Mouse (Mus musculus) lung, postnatal 25 days (tissue): ENCODE results near the gene Ap1s1.
A peak's percentile ranks its signal among the peaks of the same experiment; 100 is the strongest.

ENCODE experiments used
- DNase-seq: peaks from one replicate; pipeline ENCODE4 v3.0.0; 2022; ENCODE audit warnings: low spot score

Gene Ap1s1

DNA sequence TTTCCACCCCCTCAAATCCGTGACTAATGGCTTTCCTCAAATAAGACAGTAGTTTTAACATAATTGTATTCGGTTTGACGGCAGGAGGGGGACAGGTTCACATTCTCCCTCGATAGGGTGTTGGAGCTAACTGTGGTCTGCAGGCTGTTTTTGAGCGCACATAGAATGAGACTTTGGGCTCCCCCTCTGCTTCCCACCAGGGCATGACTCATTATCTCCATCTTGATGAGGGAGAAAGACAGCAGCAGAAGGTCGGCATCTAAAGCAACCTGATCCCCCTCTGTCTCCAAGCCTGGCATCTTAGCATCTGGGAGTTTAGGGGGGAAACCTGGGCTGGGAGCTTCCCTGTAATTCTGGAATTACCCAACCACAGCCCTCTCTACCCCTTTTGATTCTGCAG is 19.5 kb upstream of the Ap1s1 start:
- DNase-seq: no peak

- DNase-seq: no peak
Observed at GRCm38 (mm10) chr5:137062601-137063000, 16.7 kb upstream of the Ap1s1 start.

- peak; percentile 57 for DNase-seq
Observed at GRCm38 (mm10) chr5:137061809-137062481, 16.0 kb upstream of the Ap1s1 start.

DNA sequence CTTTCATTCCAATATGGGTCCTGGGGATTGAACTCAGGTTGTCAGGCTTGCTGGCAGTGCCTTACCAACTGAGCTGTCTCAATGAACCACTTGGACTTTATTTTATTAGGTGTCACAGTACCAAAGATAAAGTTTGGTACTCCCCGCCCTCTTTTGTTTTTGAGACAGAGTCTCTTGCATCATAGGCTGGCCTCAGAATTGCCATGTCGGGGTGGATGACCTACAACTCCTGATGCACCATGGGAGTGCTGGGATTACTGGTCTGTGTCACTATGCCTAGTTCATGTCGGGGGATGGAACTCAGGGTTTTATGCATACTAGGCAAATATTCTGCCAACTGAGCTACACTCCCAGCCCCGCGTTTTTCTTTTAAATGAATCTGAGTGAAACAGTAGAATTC is 8.9 kb upstream of the Ap1s1 start:
- DNase-seq: no peak

DNA sequence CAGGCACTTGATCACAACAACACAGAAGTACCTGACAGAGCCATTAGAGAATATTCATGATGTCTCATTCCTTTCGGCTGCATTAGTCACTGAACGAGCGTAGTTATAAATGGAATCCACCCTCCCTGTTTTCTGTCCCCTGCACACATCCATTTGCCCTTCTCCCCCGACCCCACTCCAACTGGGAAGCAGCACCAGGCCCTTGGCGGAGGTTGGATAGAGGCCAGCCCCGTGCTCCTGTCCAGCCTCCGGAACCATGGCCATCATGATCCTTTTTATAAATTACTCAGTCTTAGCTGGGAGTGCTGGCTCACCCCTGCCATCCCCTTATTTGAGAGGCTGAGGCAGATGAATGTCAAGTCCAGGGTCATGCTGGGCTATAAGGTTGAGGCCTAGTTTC is 8.4 kb upstream of the Ap1s1 start:
- no peak for DNase-seq

DNA sequence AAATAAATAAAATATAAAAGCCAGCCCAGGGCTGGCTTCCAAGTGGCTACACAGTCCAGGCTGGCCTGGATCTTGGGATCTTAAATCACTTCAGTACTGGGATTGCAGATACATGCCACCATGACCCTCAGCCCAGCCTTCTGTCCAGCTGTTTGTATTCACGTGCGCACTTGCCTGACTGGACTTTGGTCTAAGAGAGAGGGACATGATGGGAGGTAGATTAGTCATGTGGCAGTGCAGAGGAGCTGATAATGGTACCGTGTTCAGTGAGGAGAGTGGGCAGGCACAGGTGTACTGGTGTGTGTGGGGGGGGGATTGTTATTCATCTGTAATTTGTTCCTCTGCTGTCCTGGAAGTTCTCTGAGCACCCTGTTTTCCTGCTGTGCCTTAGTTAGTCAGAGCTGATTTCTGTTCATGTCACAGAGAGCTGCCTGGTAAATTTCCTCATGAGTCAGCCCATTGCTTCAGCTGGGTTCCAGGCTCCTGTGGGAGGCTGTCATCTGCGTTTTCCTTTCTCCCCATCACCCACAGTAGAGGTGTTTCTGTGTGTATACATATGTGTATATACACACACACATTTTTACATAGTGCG is 6.1 kb upstream of the Ap1s1 start:
- no peak for DNase-seq

DNA sequence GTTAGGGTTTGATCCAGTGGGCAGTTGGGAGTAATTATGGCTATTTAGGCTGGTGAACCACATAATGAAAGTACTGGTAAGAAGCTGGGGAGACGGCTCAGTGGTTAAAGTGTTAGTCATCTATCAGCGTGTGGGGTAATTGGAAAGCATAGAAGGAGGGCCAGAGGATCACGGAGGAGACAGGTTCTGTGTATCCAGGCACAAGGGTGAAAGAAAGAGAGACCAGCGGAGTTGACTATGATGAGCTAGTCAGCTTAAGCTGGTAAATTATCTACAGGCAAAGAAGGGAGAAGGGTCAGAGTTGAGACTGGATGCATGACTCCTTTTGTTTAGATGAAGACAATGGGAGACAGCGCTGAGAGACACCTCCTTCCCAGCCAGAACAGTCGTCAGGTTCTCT is 5.2 kb upstream of the Ap1s1 start:
- DNase-seq: no peak

DNA sequence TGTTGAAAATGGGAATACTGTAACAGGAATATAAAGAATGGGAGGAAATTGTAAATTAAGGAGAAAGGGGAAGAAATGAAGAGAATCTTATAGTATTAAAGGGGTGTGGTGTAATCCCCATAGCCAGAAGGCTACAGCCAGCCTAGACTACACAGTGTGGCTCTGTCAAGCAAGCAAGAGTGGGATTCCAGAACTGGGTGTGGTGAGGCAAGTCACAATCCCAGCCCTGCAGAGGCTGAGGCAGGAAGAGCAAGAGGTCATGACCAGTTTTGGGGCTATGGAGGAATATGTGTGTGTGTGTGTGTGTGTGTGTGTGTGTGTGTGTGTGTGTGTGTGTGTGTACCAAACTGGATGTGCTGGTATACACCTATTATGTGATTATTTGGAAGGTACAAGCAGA is 1.1 kb upstream of the Ap1s1 start:
- DNase-seq: no peak

- DNase-seq: no peak
Observed at GRCm38 (mm10) chr5:137046324-137046718, 386 bp upstream of the Ap1s1 start.

DNA sequence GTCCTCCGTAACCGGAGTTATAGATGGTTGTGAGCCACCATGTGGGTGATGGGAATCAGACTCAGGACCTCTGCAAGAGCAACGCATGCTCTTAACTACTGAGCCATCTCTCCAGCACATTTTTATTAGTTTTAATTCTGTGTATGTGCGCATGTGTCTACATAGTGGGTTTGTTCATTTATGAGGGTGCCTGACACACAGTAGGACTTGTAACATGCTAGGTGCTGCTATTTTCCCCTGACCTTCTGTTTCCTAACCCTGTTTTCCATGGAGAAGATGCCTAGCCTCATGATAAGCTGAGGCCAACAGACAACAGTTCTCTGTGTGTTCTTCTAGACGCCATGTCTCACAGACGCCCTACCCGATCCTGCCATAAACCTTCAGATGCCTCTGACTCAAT is 1.9 kb downstream of the Ap1s1 start:
- no peak for DNase-seq

- no peak for DNase-seq
Observed at GRCm38 (mm10) chr5:137041442-137041841, 4.5 kb downstream of the Ap1s1 start.

- DNase-seq: no peak
Observed at GRCm38 (mm10) chr5:137039453-137039852, 6.5 kb downstream of the Ap1s1 start.

DNA sequence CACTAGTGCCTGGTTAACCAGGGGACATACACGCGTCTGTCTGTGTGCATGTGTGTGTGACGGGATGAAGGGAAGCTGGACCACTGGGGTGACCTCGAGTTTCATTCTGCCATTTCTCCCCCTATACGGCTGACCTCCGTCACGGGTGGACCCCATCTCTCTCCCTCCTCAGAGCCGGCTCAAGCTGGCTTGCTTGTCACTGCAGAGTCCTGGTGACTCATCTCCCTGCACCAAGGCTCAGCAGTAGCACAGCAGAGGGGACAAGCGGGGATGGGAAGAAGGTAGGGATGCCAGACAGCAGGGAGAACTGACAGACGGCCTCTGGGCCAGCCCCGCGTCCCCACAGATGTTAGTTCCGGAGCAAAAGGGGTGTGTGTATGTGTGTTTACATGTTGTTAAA is 9.7 kb downstream of the Ap1s1 start:
- no peak for DNase-seq

- peak; percentile 89 for DNase-seq
Observed at GRCm38 (mm10) chr5:137032641-137033074, 13.3 kb downstream of the Ap1s1 start.

DNA sequence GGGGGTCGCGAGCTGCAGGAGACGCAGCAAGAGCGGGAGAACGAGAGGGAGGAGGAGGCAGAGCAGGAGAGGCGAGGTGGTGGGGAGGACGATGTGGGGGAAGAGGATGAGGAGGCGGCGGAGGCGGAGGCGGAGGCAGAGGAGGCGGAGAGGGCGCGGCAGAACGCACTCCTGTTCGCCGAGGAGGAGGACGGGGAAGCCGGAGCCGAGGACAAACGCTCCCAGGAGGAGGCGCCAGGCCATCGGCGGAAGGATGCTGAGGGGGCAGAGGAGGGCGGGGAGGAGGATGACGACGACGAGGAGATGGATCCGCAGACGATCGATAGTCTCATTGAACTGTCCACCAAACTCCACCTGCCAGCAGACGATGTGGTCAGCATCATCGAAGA is 13.9 kb downstream of the Ap1s1 start:
- DNase-seq: no peak

GRCm38 (mm10) chr5:137031076-137032032 is 14.6 kb downstream of the Ap1s1 start:
- DNase-seq: no peak

GRCm38 (mm10) chr5:137030416-137030810 is 15.5 kb downstream of the Ap1s1 start:
- no peak for DNase-seq

- peak; percentile 94 for DNase-seq
Observed at GRCm38 (mm10) chr5:137029643-137030415, 16.1 kb downstream of the Ap1s1 start.

GRCm38 (mm10) chr5:137029273-137029585 is 16.7 kb downstream of the Ap1s1 start:
- DNase-seq: no peak

GRCm38 (mm10) chr5:137028561-137029272 is 17.2 kb downstream of the Ap1s1 start:
- DNase-seq: no peak

DNA sequence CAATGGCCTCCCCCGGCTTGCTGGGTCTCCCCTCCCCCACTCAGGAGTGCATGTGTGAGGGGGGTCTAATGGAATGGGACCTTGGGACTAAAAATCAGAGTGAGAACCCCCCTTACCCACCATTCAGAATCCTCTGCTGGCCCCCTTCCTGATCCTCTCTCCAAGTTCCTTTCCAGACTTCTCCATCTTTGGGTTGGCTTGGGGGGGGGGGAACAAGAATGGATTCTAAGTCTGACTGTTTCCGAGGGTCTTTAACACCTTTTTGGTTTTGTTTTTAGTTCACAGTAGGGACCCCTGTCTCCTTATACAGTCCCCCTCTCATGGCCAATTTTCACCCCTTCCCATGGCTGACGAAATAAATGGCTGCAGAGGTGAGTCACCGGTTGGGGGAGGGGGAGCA is 19.8 kb downstream of the Ap1s1 start, which contains the start of gene Vgf:
Vgf (plus strand) TSS at position 301 of the 400 bp plus-strand sequence.
- no peak for DNase-seq

DNA sequence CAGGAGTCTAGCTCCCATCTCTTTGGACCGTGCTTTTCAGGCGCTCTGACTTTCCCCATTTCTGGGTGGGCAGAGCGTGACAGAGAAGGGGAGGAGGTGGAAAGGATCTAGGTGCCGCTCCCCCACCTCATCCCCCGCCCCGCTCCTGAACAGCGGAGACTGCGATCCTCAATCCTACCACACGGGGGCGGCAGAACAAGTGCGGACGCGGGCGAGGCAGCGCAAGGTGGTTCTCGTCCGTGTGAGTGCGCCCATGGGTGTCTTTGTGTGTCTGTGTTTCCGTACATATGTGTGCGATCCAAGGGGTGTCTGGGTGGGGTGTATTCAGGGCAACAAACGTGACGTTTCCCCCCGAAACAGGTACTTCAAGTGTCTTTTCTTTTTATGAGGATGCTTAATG is 20.8 kb downstream of the Ap1s1 start:
- DNase-seq: peak; percentile 72
